Mouse (Mus musculus): ENCODE results near the gene Bhlhe41. TPM values are rescaled to one million over a fixed set of nuclear protein-coding genes. Genes with fewer than 3 reads are reported as not detected.

Gene Bhlhe41
- total RNA-seq, 2 experiments from 2014 or later = 52.8 to 55.3 TPM

GRCm38 (mm10) chr6:145847661-145848060 is 17.7 kb downstream of the Bhlhe41 start:
- intact Hi-C loops (cut with DNase I) = no loop called here
- DNase-seq = no peak

GRCm38 (mm10) chr6:145846948-145847347 is 18.4 kb downstream of the Bhlhe41 start:
- no peak for DNase-seq
- intact Hi-C loops (cut with DNase I) = no loop called here

- DNase-seq = no peak
- intact Hi-C loops (cut with DNase I) = no loop called here
Observed at GRCm38 (mm10) chr6:145846076-145846475, 19.3 kb downstream of the Bhlhe41 start.

DNA sequence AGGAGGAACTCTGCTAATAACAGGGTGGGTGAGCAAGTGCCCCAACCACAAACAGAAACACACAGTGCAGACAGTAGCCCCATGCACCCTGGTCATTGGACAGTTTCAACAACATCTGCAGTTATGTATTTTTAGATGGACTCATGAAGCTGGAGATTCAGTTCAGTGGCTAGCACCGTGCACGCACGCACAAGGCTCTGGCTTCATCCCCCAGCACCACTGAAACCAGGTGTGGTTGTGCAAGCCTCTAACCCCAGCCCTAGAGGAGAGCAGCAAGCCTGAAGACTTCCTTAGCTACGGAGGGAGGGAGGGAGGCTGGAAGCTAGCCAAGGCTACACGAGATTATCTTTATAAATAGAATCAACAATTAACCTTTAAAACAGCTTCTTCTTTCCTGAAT is 19.7 kb downstream of the Bhlhe41 start:
- no peak for DNase-seq

GRCm38 (mm10) chr6:145835359-145835758 is 30.0 kb downstream of the Bhlhe41 start:
- no peak for DNase-seq
- intact Hi-C loops (cut with DNase I) = no loop called here

More for the DNA sequence above, 19.7 kb downstream of the Bhlhe41 start:
- intact Hi-C loops (cut with DNase I) = no loop called here

GRCm38 (mm10) chr6:145832927-145833326 is 32.4 kb downstream of the Bhlhe41 start:
- no peak for DNase-seq
- intact Hi-C loops (cut with DNase I) = no loop called here

- DNase-seq = no peak
Observed at GRCm38 (mm10) chr6:145830617-145831016, 34.7 kb downstream of the Bhlhe41 start.

DNA sequence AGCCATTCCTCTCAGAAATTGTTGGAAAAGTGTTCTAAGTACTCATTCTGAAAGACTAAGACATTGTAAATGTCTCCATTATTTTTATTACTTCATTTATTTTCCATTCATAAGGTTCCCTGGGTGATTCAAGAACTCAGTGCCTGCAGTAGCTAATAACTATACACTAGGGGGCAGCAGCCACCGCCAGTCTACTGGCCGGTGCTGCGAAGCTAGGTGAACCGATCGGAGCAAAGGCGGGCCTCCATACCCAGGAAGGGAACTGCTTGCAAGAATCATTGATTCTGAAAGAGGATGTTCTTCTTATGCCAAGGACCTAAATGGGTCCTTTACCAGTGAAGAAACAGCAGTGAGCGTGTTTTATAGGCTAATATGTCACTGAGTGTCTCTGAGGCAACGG is 35.2 kb downstream of the Bhlhe41 start:
- intact Hi-C loops (cut with DNase I) = loop anchor here (1.0 kb wide), 1 partner anchor 442 kb away; no protein-coding TSS in a partner anchor

More at GRCm38 (mm10) chr6:145830617-145831016, 34.7 kb downstream of the Bhlhe41 start:
- intact Hi-C loops (cut with DNase I) = loop anchor here (1.0 kb wide), 1 partner anchor 442 kb away; no protein-coding TSS in a partner anchor

GRCm38 (mm10) chr6:145829062-145829835 is 36.1 kb downstream of the Bhlhe41 start:
- intact Hi-C loops (cut with DNase I) = loop anchor here (5.0 kb wide), 1 partner anchor 513 kb away; no protein-coding TSS in a partner anchor
- no peak for DNase-seq

More for the DNA sequence above, 35.2 kb downstream of the Bhlhe41 start:
- DNase-seq = peak; percentile 38 to 53

GRCm38 (mm10) chr6:145826305-145826704 is 39.1 kb downstream of the Bhlhe41 start:
- intact Hi-C loops (cut with DNase I) = loop anchor here (5.0 kb wide), 1 partner anchor 516 kb away; no protein-coding TSS in a partner anchor
- DNase-seq = no peak

DNA sequence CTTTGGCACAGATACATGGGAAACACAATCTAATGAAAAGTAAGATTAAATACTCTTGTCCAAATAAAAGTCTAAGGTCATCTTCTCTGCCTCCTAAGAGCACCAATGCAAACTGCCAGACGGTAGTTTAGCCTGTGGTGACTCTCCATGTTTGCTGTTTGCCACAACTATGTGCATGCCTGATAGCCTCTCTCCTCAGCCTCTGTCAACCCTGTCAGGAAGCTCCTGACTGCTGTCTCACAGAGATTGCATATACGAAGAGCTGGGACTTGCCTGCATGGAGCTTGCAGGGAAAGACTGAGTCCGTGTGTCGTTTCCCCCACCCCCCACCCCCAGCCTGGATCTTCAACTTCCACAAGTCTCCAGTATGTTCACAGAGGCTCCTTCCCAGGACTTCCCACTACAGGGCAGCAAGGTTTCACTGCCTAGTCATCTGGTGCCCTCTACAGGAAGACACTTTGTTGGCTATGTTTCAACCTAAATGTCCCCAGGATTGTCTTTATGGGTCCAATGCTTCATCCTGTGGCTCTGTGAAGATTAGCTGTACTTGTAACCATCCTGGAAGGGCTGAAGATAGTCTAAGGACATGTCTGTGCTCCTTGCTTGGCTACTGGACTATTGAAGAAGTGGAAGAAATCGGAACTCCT is 41.6 kb downstream of the Bhlhe41 start:
- intact Hi-C loops (cut with DNase I) = loop anchor here (2.0 kb wide), 1 partner anchor 407 kb away; no protein-coding TSS in a partner anchor
- DNase-seq = no peak

GRCm38 (mm10) chr6:145823103-145823502 is 42.3 kb downstream of the Bhlhe41 start:
- no peak for DNase-seq
- intact Hi-C loops (cut with DNase I) = no loop called here

DNA sequence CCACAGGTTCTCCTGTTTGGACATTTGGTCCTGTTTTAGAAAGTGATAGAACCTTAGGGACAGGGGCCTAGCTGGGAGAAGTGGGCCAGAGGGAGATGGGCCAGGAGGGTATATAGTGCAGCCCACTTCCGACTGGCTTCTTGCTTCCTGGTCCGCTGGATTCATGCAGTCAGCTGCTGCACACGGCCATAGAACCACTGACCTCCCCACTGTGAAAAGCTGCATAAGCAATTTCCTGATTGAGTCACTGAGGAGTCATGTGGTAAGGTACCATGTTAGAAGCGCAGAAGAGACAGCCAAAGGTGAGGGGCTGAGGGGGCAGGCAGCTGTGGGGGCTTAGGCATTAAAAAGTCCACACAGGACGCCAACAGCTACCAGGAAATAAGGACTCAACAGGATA is 43.1 kb downstream of the Bhlhe41 start:
- intact Hi-C loops (cut with DNase I) = no loop called here

DNA sequence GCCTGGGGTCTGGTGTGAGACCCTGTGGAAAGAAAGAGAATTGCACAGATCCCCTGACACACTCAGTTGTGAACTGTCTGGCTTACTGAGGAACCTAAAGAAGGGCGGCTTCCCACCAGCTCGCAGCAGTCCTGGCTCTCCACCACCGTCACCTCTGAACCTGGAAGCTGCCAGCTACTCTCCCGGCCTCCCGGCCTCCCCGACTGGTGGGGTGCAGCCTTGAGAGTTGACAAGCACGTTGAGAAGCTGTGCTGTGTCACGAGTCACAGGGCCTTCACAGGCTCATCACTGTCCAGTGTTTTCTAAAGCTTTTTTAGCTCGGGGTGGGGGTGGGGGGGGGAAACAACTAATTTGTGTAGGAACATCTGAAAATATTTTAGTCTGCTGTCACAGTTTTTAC is 46.2 kb downstream of the Bhlhe41 start:
- DNase-seq = no peak
- intact Hi-C loops (cut with DNase I) = no loop called here

More for the DNA sequence above, 43.1 kb downstream of the Bhlhe41 start:
- no peak for DNase-seq

DNA sequence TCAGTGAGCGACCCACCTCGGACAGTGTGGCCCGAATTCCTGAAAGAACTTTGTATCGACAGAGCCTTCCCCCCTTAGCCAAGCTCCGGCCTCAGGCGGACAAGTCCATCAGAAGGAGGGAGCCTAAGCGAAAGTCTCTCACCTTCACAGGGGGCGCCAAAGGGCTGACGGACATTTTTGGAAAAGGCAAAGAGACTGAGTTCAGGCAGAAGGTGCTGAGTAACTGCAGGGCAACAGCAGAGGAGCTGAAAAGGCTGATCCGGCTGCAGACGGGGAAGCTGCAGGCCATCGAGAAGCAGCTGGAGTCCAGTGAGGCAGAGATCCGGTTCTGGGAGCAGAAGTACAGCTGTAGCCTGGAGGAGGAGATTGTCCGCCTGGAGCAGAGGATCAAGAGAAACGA is 50.2 kb downstream of the Bhlhe41 start:
- intact Hi-C loops (cut with DNase I) = no loop called here
- DNase-seq = no peak

GRCm38 (mm10) chr6:145811174-145811573 is 54.2 kb downstream of the Bhlhe41 start:
- DNase-seq = no peak
- intact Hi-C loops (cut with DNase I) = no loop called here

DNA sequence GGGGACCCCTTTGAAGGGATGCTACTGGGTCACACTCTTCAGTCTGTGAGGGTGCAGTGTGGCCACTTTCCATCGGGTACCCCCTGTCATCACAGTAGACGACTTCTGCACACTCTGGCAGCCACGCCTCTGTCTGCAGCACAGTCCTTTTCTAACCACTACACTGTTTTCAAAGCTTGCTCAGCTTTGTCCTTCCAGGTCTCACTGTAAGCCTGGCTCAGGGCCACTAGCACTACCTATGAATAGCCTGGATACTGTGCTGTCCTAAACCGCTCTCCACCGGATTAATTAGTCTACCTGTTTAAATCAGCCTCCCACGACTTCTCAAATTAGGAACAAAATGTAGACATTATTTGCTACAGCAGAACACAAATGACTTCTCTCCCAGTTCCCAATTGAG is 55.3 kb downstream of the Bhlhe41 start:
- no peak for DNase-seq
- intact Hi-C loops (cut with DNase I) = no loop called here

DNA sequence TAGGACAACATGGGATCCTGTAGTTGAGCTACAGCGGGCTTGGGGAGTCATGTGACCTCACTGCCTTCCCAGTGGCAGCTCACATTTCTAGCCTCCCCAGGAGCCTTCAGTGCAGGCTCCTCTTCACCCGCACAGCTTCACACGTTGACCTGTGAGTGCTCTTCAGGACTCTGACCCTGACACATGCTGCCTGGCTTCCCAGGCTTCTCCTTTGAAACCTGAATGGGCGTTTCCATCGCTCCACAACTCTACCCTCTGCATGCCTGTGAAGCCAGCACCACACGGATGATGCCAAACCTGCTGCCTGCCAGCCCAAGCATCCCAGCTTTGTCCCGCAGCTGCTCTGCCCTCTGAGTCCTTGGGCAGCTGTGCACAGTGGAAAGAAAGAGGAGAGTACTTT is 55.8 kb downstream of the Bhlhe41 start:
- no peak for DNase-seq
- intact Hi-C loops (cut with DNase I) = no loop called here
